Mouse (Mus musculus): ENCODE results near the gene Phf12. TPM values are rescaled to one million over a fixed set of nuclear protein-coding genes. Genes with fewer than 3 reads are reported as not detected.
A peak's percentile ranks its signal among the peaks of the same experiment; 100 is the strongest.

Gene Phf12
- polyA plus RNA-seq, 1 experiment from 2014 or later, result 19.6 TPM

DNA sequence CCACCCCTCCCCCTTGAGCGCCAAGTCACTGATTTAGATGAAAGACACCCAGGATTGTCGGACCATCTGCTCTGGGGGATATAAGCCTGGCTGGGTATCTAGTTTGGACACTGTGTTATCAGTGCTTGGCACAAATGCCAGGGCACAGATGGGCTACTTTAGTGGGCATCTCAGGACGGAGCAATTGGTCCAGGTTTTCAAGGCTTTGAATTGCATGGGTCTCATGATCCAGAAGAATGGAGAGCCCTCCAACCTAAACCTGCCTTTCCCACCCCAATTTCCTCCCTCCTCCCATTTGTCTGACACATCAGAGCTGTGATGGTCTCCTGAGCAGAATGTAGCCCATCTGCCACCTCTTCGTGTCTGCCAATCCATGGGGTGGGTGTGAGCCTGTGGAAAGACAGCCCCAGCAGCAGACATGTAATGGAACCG lies 31.7 kb upstream of the Phf12 start:
- DNase-seq (ENCODE audit: low spot score) (no peak), ATAC-seq (ENCODE audit: insufficient read depth, low FRiP score, low TSS enrichment) (no peak)
- Histone ChIP-seq H3K9me3 (ENCODE audit: control insufficient read depth, low read length) (no peaks in the 10 kb centered on the region), H3K27ac (ENCODE audit: low read depth, low read length) (no peak overlapping the region), H3K4me2 (ENCODE audit: low read depth) (no peak overlapping the region), H3K36me3 (ENCODE audit: control insufficient read depth, insufficient read depth, low read length) (no peaks in the 10 kb centered on the region), H3K27me3 (ENCODE audit: control insufficient read depth, insufficient read depth, low read length) (peaks cover 42% of the 10 kb centered on the region), H3K9ac (ENCODE audit: low read length) (no peak overlapping the region), H3K4me1 (ENCODE audit: control insufficient read depth, insufficient read depth, low read length) (peaks cover 6% of the 10 kb centered on the region; the same call in 1 of the 2 replicates), H3K4me3 (ENCODE audit: low read depth, low read length) (no peak overlapping the region)
- 70% methylated on average over 5 of the region's 5 CpGs for WGBS

DNA sequence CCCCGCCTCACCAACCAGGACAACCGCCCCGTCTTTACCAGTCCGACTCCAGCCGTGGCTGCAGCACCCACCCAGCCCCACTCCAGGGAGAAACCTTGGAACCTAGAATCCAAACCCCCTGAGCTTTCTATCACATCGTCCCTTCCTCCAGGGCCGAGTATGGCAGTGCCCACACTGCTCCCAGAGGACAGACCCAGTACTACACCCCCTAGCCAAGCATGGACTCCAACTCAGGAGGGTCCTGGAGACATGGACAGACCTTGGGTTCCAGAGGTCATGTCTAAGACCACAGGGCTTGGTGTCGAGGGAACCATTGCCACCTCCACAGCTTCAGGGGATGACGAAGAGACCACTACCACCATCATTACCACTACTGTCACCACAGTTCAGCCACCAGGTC lies 28.9 kb upstream of the Phf12 start:
- H3K4me2 ChIP-seq (ENCODE audit: low read depth), result no peak overlapping the region
- H3K4me3 ChIP-seq (ENCODE audit: low read depth, low read length), result no peak overlapping the region
- H3K36me3 ChIP-seq (ENCODE audit: control insufficient read depth, insufficient read depth, low read length), result no peaks in the 10 kb centered on the region
- peak; percentile 56 for DNase-seq (ENCODE audit: low spot score)
- no peak overlapping the region for H3K9ac ChIP-seq (ENCODE audit: low read length)
- ATAC-seq (ENCODE audit: insufficient read depth, low FRiP score, low TSS enrichment), result no peak
- H3K27me3 ChIP-seq (ENCODE audit: control insufficient read depth, insufficient read depth, low read length), result peaks cover 57% of the 10 kb centered on the region
- no peaks in the 10 kb centered on the region for H3K4me1 ChIP-seq (ENCODE audit: control insufficient read depth, insufficient read depth, low read length)
- no peak overlapping the region for H3K27ac ChIP-seq (ENCODE audit: low read depth, low read length)
- no peaks in the 10 kb centered on the region for H3K9me3 ChIP-seq (ENCODE audit: control insufficient read depth, low read length)
- WGBS, result 34% methylated on average over 9 of the region's 9 CpGs

DNA sequence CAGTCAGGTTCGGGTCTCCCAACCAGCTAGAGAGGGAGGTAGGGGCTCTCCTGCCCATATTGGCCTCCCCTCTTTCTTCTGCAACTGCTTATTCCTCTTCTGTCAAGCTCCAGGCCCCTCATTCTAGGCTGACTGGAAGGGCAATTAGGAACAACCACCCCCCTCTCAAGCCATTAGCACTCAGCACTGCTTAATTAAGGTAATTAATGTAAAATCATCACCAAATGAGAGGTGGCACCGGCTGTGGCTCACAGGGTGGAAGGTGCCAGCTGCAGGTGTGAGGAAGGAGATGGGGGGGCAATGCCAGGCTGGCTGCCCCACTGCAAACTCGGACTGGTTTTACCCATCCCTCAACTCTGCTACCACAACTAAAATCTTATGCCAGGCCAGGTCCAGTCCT lies 26.1 kb upstream of the Phf12 start:
- H3K27me3 ChIP-seq (ENCODE audit: control insufficient read depth, insufficient read depth, low read length), result peaks cover 67% of the 10 kb centered on the region
- DNase-seq (ENCODE audit: low spot score), result no peak

DNA sequence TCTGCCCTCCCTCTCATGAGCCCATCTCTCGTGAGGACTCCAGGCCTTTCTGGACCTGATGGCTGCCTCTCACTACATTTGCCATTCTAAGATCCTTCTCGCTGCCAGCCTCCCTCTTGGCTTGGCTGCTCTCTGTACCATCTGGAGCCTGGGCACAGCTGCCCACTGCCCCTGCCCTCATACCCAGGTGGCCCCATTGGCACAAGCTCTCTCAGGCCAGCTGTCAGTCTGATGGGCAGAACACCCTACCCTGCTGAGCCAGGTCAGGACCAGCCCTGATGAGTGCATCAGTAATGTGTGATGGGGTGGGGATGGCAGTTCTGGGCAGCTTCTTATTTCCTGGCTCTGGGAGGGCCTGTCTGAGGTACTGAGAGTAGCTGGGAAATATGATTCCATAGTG lies 24.3 kb upstream of the Phf12 start:
- DNase-seq (ENCODE audit: low spot score), result no peak
- no peak overlapping the region for H3K4me3 ChIP-seq (ENCODE audit: low read depth, low read length)
- H3K9me3 ChIP-seq (ENCODE audit: control insufficient read depth, low read length), result no peaks in the 10 kb centered on the region
- WGBS, result 76% methylated on average over 2 of the region's 2 CpGs
- no peaks in the 10 kb centered on the region for H3K4me1 ChIP-seq (ENCODE audit: control insufficient read depth, insufficient read depth, low read length)
- H3K4me2 ChIP-seq (ENCODE audit: low read depth), result no peak overlapping the region
- no peak overlapping the region for H3K27ac ChIP-seq (ENCODE audit: low read depth, low read length)
- ATAC-seq (ENCODE audit: insufficient read depth, low FRiP score, low TSS enrichment), result no peak
- H3K9ac ChIP-seq (ENCODE audit: low read length), result no peak overlapping the region
- H3K27me3 ChIP-seq (ENCODE audit: control insufficient read depth, insufficient read depth, low read length), result peaks cover 73% of the 10 kb centered on the region
- H3K36me3 ChIP-seq (ENCODE audit: control insufficient read depth, insufficient read depth, low read length), result no peaks in the 10 kb centered on the region

More for the DNA sequence above, 26.1 kb upstream of the Phf12 start:
- Histone ChIP-seq H3K4me3 (ENCODE audit: low read depth, low read length) (no peak overlapping the region), H3K9ac (ENCODE audit: low read length) (no peak overlapping the region), H3K9me3 (ENCODE audit: control insufficient read depth, low read length) (no peaks in the 10 kb centered on the region), H3K36me3 (ENCODE audit: control insufficient read depth, insufficient read depth, low read length) (no peaks in the 10 kb centered on the region), H3K27ac (ENCODE audit: low read depth, low read length) (no peak overlapping the region), H3K4me1 (ENCODE audit: control insufficient read depth, insufficient read depth, low read length) (no peaks in the 10 kb centered on the region), H3K4me2 (ENCODE audit: low read depth) (no peak overlapping the region)
- WGBS, result 62% methylated on average over 3 of the region's 3 CpGs
- ATAC-seq (ENCODE audit: insufficient read depth, low FRiP score, low TSS enrichment), result no peak

DNA sequence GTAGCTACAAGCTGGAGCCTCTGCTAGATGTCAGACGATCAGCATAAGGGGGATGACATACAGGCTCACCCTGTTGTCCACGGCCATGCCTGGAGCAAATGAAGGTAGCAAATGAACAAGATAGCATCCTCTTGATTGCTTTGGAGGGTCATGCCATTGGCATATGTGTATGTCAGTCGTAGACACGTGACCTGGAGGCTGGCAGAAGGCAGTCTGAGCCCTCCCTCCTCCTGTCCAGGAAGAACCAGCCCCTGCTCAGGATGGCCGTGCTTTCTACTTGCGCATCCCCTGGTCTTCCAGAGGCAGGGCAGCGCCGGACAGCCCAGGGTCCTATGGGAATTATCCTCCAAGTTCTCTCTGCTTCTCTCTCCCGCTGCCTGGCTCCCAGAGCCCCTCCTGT lies 23.6 kb upstream of the Phf12 start:
- no peak overlapping the region for H3K27ac ChIP-seq (ENCODE audit: low read depth, low read length)
- H3K9me3 ChIP-seq (ENCODE audit: control insufficient read depth, low read length), result no peaks in the 10 kb centered on the region
- WGBS, result 70% methylated on average over 9 of the region's 9 CpGs
- no peak overlapping the region for H3K4me3 ChIP-seq (ENCODE audit: low read depth, low read length)
- H3K27me3 ChIP-seq (ENCODE audit: control insufficient read depth, insufficient read depth, low read length), result peaks cover 67% of the 10 kb centered on the region
- H3K9ac ChIP-seq (ENCODE audit: low read length), result no peak overlapping the region
- H3K36me3 ChIP-seq (ENCODE audit: control insufficient read depth, insufficient read depth, low read length), result no peaks in the 10 kb centered on the region
- no peak overlapping the region for H3K4me2 ChIP-seq (ENCODE audit: low read depth)
- no peaks in the 10 kb centered on the region for H3K4me1 ChIP-seq (ENCODE audit: control insufficient read depth, insufficient read depth, low read length)
- no peak for ATAC-seq (ENCODE audit: insufficient read depth, low FRiP score, low TSS enrichment)
- no peak for DNase-seq (ENCODE audit: low spot score)

DNA sequence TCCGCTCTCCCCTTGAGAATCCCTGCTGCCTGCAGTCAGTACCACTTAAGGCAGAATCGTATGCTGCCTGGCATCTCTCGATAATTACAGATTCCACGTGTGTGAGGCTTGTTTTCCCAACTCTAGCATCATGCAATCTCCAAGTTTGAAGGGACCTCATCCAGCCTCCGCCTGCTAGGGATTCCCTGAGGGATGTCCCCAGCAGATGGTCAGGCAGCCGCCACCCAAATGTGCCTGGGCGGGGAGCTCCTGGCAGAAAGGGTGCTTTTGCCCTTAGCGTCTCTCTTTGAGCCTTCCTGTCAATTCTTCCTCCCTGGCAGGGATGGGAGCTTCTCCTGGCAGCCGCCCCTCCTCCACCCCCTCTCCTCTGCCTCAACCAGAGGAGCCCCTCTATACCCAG lies 22.4 kb upstream of the Phf12 start:
- Histone ChIP-seq H3K27me3 (ENCODE audit: control insufficient read depth, insufficient read depth, low read length) (peaks cover 64% of the 10 kb centered on the region), H3K4me3 (ENCODE audit: low read depth, low read length) (no peak overlapping the region), H3K9ac (ENCODE audit: low read length) (no peak overlapping the region), H3K36me3 (ENCODE audit: control insufficient read depth, insufficient read depth, low read length) (no peaks in the 10 kb centered on the region), H3K4me1 (ENCODE audit: control insufficient read depth, insufficient read depth, low read length) (peaks cover 9% of the 10 kb centered on the region), H3K4me2 (ENCODE audit: low read depth) (no peak overlapping the region), H3K9me3 (ENCODE audit: control insufficient read depth, low read length) (no peaks in the 10 kb centered on the region), H3K27ac (ENCODE audit: low read depth, low read length) (no peak overlapping the region)
- DNase-seq (ENCODE audit: low spot score), result no peak
- 52% methylated on average over 9 of the region's 9 CpGs for WGBS
- ATAC-seq (ENCODE audit: insufficient read depth, low FRiP score, low TSS enrichment), result no peak

DNA sequence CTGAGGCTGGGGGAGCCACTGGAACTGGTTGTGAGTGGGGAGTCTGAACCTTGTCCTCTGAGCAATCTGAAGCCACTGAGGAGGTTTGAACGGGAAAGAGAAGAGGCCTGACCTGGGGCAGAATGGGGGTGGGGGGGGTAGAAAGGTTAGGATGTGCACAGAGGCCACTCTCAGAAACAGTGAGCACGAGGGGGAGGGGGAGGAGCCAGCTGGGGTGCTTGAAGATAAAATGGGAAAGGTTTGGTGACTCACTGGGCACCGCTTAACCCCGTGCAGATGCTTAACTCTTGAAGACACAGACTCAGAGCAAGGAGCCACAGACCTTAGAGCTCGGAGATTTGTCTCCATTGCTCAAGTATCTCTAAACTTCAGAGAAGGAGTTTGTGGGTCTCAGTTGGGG lies 21.7 kb upstream of the Phf12 start:
- H3K27me3 ChIP-seq (ENCODE audit: control insufficient read depth, insufficient read depth, low read length), result peaks cover 59% of the 10 kb centered on the region

DNA sequence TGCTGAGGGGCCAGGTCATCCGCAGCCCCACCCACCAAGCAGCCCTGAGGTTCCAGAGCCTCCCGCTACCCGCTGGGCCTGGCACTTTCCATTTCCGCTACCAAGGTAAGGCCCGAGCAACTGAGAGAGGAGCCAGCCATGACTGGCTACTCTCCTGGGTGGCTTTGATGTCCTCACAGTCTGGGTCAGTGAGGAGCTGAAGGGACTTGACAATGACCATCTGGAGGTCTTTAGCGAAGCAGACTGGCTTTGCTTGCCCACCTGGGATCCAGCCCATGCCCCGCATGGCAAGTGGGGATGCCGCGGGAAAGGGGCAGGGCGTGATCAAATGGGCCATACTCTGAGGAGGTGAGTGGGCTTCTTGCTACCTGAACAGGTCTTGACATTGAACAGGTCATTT lies 19.6 kb upstream of the Phf12 start:
- no peak overlapping the region for H3K4me3 ChIP-seq (ENCODE audit: low read depth, low read length)
- H3K4me2 ChIP-seq (ENCODE audit: low read depth), result no peak overlapping the region
- H3K27me3 ChIP-seq (ENCODE audit: control insufficient read depth, insufficient read depth, low read length), result peaks cover 51% of the 10 kb centered on the region
- H3K4me1 ChIP-seq (ENCODE audit: control insufficient read depth, insufficient read depth, low read length), result peaks cover 14% of the 10 kb centered on the region
- ATAC-seq (ENCODE audit: insufficient read depth, low FRiP score, low TSS enrichment) (no peak), DNase-seq (ENCODE audit: low spot score) (no peak)
- no peak overlapping the region for H3K9ac ChIP-seq (ENCODE audit: low read length)
- no peak overlapping the region for H3K27ac ChIP-seq (ENCODE audit: low read depth, low read length)
- H3K36me3 ChIP-seq (ENCODE audit: control insufficient read depth, insufficient read depth, low read length), result no peaks in the 10 kb centered on the region
- 83% methylated on average over 10 of the region's 10 CpGs for WGBS
- no peaks in the 10 kb centered on the region for H3K9me3 ChIP-seq (ENCODE audit: control insufficient read depth, low read length)

More for the DNA sequence above, 21.7 kb upstream of the Phf12 start:
- WGBS, result 52% methylated on average over 5 of the region's 5 CpGs
- H3K27ac ChIP-seq (ENCODE audit: low read depth, low read length), result no peak overlapping the region
- H3K4me1 ChIP-seq (ENCODE audit: control insufficient read depth, insufficient read depth, low read length), result peaks cover 14% of the 10 kb centered on the region
- H3K4me2 ChIP-seq (ENCODE audit: low read depth), result no peak overlapping the region
- H3K9ac ChIP-seq (ENCODE audit: low read length), result no peak overlapping the region
- DNase-seq (ENCODE audit: low spot score) (no peak), ATAC-seq (ENCODE audit: insufficient read depth, low FRiP score, low TSS enrichment) (no peak)
- H3K36me3 ChIP-seq (ENCODE audit: control insufficient read depth, insufficient read depth, low read length), result no peaks in the 10 kb centered on the region
- no peak overlapping the region for H3K4me3 ChIP-seq (ENCODE audit: low read depth, low read length)
- no peaks in the 10 kb centered on the region for H3K9me3 ChIP-seq (ENCODE audit: control insufficient read depth, low read length)

DNA sequence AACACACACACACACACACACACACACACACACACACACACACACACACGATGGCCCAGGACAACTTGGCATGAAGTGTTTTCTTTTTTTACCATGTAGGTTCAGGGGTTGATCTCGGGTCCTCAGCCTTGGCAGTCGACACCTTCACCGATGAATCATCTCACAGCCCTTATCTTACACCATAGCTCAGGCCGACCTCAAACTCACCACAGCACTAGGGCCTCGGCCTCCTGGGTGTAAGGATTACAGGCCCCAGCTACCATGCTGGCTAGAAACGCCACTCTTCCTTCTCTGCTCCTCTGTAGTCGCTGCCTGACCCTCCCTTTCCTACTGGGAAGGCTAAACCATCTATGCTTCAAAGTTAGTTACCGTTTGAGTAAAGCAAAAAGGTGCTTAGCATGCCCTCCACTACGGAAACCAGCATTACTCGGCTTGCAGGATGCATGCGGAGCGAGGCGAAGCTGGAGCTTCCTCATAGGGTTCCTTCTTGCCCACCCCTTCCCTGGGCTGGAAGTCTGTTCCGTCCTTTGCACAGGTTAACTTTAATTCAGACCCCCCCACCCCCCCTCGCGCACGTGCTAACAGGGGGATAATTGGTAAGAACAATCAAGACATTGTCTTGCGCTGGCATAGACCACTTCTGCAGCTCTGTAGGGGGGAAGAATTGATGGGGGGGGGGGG lies 18.0 kb upstream of the Phf12 start:
- peak; percentile 24; the same call in 1 of the 2 replicates for ATAC-seq (ENCODE audit: insufficient read depth, low FRiP score, low TSS enrichment)
- peak overlapping the region; percentile 63; the same call in 1 of the 2 replicates for H3K27ac ChIP-seq (ENCODE audit: low read depth, low read length)
- no peaks in the 10 kb centered on the region for H3K36me3 ChIP-seq (ENCODE audit: control insufficient read depth, insufficient read depth, low read length)
- whole genome bisulfite sequencing, result 14% methylated on average over 19 of the region's 19 CpGs
- H3K9me3 ChIP-seq (ENCODE audit: control insufficient read depth, low read length), result no peaks in the 10 kb centered on the region
- H3K9ac ChIP-seq (ENCODE audit: low read length), result peak overlapping the region; percentile 35; the same call in 1 of the 2 replicates
- H3K27me3 ChIP-seq (ENCODE audit: control insufficient read depth, insufficient read depth, low read length), result peaks cover 39% of the 10 kb centered on the region
- H3K4me3 ChIP-seq (ENCODE audit: low read depth, low read length), result no peak overlapping the region
- H3K4me2 ChIP-seq (ENCODE audit: low read depth), result peak overlapping the region; percentile 9
- peaks cover 14% of the 10 kb centered on the region for H3K4me1 ChIP-seq (ENCODE audit: control insufficient read depth, insufficient read depth, low read length)
- peak; percentile 54 for DNase-seq (ENCODE audit: low spot score)
